Mouse (Mus musculus) ES-E14 (cell line): ENCODE data around the gene Mrpl44. TPM values are rescaled to one million over a fixed set of nuclear protein-coding genes. Genes with fewer than 3 reads are reported as not detected.

Source experiments
- DNase-seq: peaks from one replicate; pipeline ENCODE4 v3.0.0-alpha.2; 2013; ENCODE audit warnings: low read depth, low spot score
- H3K27ac ChIP-seq: 2 replicates; pipeline ENCODE4 v1.5.1; 2012; ENCODE audit warnings: low read depth, mild to moderate bottlenecking, low read length, moderate library complexity, mixed read lengths; ENCODE audit not compliant: poor library complexity, insufficient read depth, severe bottlenecking
- H3K36me3 ChIP-seq: 2 replicates; pipeline ENCODE4 v1.6.1; 2012; ENCODE audit warnings: mild to moderate bottlenecking, low read length, moderate library complexity, mixed read lengths; ENCODE audit not compliant: control insufficient read depth, poor library complexity, insufficient read depth, severe bottlenecking
- H3K4me1 ChIP-seq, 2 experiments: fragments of 150-350 bp in 1 of 2; sonication (generic) in 1 of 2; 2 replicates each; pipeline ENCODE4 v1.6.1; 2012; ENCODE audit warnings: low read length in 2 of 2, mild to moderate bottlenecking in 1 of 2, mixed read lengths in 1 of 2; ENCODE audit not compliant: control insufficient read depth in 2 of 2, insufficient read depth in 2 of 2, poor library complexity in 1 of 2
- H3K4me3 ChIP-seq, 2 experiments: fragments of 150-350 bp in 1 of 2; sonication (generic) in 1 of 2; 2 replicates each; pipeline ENCODE4 v1.5.1; 2012; ENCODE audit warnings: low read length in 2 of 2, low read depth in 1 of 2, mild to moderate bottlenecking in 1 of 2, mixed read lengths in 1 of 2; ENCODE audit not compliant: insufficient read depth in 1 of 2, poor library complexity in 1 of 2, severe bottlenecking in 1 of 2
- H3K9ac ChIP-seq: 2 replicates; pipeline ENCODE4 v1.6.1; 2012; ENCODE audit warnings: low read depth, mild to moderate bottlenecking, low read length, mixed read lengths; ENCODE audit not compliant: poor library complexity, insufficient read depth, severe bottlenecking
- H3K9me3 ChIP-seq: fragments of 150-350 bp; sonication (generic); 2 replicates; pipeline ENCODE4 v1.6.1; 2012; ENCODE audit warnings: low read depth, mild to moderate bottlenecking, low read length; ENCODE audit not compliant: control insufficient read depth, insufficient read depth
- CHD2 ChIP-seq: IDR thresholded peaks from 2 replicates; pipeline ENCODE4 v1.6.1; 2014; ENCODE audit warnings: mild to moderate bottlenecking, low read depth, low read length, inconsistent platforms
- HCFC1 ChIP-seq: IDR thresholded peaks from 2 replicates; pipeline ENCODE4 v1.6.1; 2012; ENCODE audit warnings: low read length, inconsistent platforms, borderline replicate concordance; ENCODE audit not compliant: insufficient read depth
- MAFK ChIP-seq: IDR thresholded peaks from 2 replicates; pipeline ENCODE4 v1.6.1; 2014; ENCODE audit warnings: mild to moderate bottlenecking, low read depth, low read length, inconsistent platforms; ENCODE audit not compliant: insufficient read depth
- ZC3H11A ChIP-seq: IDR thresholded peaks from 2 replicates; pipeline ENCODE4 v1.6.1; 2012; ENCODE audit warnings: low read depth, mild to moderate bottlenecking, inconsistent platforms, low read length, borderline replicate concordance
- ZNF384 ChIP-seq: IDR thresholded peaks from 2 replicates; pipeline ENCODE4 v1.6.1; 2012; ENCODE audit warnings: low read depth, low read length, inconsistent platforms
- in situ Hi-C, 2 experiments: fragments of 600-800 bp; cut with MboI; formaldehyde crosslinking; loops; one replicate each; pipeline ENCODE4 v1.15.1; 2025; ENCODE audit warnings: low sequenced_read_pairs in 2 of 2, inconsistent platforms in 1 of 2; ENCODE audit not compliant: unreplicated experiment in 2 of 2
- total RNA-seq: library from RNA; depleted of rRNA; stranded (reverse); fragments of 300-350 nt; gene quantifications from 2 replicates; pipeline ENCODE4 v1.2.3, GENCODE M21; 2012; rRNA removed

Mrpl44 gene
- total RNA-seq, result 30.6 and 43.1 TPM in 2 replicates

DNA sequence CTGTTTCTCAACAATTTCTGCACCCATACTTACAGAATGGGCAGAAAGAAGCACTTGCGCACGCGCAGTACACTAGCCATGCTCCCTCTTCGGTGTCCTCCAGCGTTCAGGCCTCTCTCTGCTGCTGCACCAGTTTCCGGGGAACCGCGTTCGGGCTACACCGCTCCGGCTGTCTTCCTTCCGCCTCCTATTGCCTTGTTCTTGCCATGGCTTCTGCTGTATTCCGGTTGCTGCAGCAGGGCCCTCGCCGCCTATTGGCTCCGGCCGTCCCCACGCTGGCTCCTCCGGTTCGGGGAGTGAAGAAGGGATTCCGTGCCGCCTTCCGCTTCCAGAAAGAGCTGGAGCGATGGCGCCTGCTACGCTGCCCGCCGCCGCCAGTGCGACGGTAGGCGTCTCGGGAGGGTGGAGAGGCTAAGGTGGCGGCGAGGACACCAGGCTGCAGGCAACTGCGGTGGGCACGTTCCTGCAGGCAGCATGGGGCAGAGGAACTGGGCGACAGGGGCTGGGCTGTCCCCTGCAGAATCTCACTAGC, at the start of gene Mrpl44, which contains the start of gene Wdfy1:
Gene Mrpl44, plus strand, starts transcription at position 92 of the 532 bp plus-strand sequence.
Gene Wdfy1, minus strand, starts transcription at position 217 of the 532 bp plus-strand sequence.
- H3K27ac ChIP-seq, result 0 out of 2 replicates have a peak within 1 kb of the TSS, but pooled peaks have one; percentile 1
- H3K4me1 ChIP-seq, result peaks cover 0 to 2% of the 10 kb centered on the region in 2 experiments; a peak in 1 of 4 replicates
- peaks cover 11% of the 10 kb centered on the region for H3K36me3 ChIP-seq
- no peaks in the 10 kb centered on the region for H3K9me3 ChIP-seq
- H3K9ac ChIP-seq, result peak within 1 kb of the TSS; percentile 98
- TF ChIP-seq HCFC1 (peak; percentile 92), CHD2 (0 out of 2 replicates have a peak, but pooled peaks have one; percentile 22), ZC3H11A (no peak)
- peak; percentile 89 for DNase-seq
- peak within 1 kb of the TSS; percentile 89 to 94 for H3K4me3 ChIP-seq
- in situ Hi-C loops, result no loop called here

DNA sequence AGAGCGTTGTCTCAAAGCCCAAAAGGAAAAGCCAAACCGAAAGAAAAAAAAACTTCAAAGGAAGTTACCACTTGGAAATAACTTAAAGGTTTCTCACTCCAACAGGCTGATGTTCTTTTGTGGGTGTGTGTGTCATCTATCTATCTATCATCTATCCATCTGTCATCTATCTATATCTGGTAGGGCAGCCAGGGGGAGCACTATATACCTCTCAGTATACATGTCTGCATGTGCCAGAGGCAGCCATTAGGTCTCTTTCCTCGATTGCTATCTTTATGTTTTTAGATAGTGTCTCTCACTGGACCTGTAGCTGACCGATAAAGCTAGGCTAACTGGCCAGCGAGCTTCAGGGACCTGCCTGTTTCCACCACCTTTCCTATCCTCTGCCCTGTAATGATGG, 41.0 kb upstream of the Mrpl44 start:
- H3K9ac ChIP-seq, result no peak overlapping the region
- TF ChIP-seq HCFC1 (no peak), ZC3H11A (no peak), ZNF384 (no peak), CHD2 (no peak), MAFK (no peak)
- H3K27ac ChIP-seq, result no peak overlapping the region
- no peaks in the 10 kb centered on the region for H3K4me1 ChIP-seq
- DNase-seq, result no peak
- H3K4me3 ChIP-seq, result no peak overlapping the region
- H3K9me3 ChIP-seq, result no peaks in the 10 kb centered on the region
- in situ Hi-C loops, result no loop called here
- peaks cover 8% of the 10 kb centered on the region for H3K36me3 ChIP-seq

DNA sequence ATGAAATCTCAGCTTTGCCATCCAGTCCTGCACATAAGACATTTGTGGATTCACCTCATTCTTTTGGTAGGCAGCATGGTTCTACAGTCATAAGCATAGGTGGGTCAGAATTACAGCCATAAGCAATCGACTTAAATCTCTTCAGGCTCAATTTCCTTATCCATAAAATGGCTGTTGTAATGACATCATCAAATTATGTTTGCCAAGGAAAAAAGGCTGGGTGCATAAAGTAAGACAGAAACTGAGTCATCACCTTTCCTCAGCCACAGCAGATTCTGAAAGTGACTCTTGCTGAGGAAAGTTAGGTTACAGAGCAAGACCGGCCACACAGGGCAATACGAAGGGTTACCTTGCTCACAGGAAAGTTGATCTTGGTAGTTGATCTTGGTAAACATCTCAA, 39.4 kb upstream of the Mrpl44 start:
- in situ Hi-C loops, result no loop called here

DNA sequence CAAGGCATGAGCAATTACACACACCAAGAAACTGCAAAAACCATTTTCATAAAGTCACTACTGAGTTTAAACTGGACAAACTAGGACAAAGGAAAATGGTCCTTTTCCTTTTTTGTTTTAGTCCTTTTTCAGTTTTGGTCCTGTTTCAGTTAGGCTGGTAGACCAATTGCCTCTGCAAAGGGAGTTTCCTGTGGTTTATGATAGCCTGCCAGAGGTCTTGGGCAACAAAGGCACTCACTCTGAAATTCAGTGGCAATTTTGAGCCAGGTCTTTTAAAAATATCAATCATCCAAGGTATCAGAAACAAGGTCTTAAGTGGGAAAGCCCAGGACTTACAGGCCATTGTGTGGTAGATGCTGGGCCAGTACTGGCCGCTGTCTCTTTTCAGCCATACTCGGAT, 36.1 kb upstream of the Mrpl44 start:
- in situ Hi-C loops, result no loop called here
- Histone ChIP-seq H3K9me3 (no peaks in the 10 kb centered on the region), H3K36me3 (peaks cover 8% of the 10 kb centered on the region), H3K9ac (no peak overlapping the region), H3K4me3 (no peak overlapping the region), H3K4me1 (no peaks in the 10 kb centered on the region), H3K27ac (no peak overlapping the region)
- DNase-seq, result no peak
- no peak for TF ChIP-seq ZC3H11A

More for the DNA sequence above, 39.4 kb upstream of the Mrpl44 start:
- Histone ChIP-seq H3K27ac (no peak overlapping the region), H3K4me1 (no peaks in the 10 kb centered on the region), H3K9me3 (no peaks in the 10 kb centered on the region), H3K9ac (no peak overlapping the region), H3K4me3 (no peak overlapping the region), H3K36me3 (peaks cover 8% of the 10 kb centered on the region)
- no peak for TF ChIP-seq HCFC1
- TF ChIP-seq CHD2, result no peak
- no peak for TF ChIP-seq ZNF384
- TF ChIP-seq MAFK, result no peak
- no peak for TF ChIP-seq ZC3H11A
- no peak for DNase-seq

DNA sequence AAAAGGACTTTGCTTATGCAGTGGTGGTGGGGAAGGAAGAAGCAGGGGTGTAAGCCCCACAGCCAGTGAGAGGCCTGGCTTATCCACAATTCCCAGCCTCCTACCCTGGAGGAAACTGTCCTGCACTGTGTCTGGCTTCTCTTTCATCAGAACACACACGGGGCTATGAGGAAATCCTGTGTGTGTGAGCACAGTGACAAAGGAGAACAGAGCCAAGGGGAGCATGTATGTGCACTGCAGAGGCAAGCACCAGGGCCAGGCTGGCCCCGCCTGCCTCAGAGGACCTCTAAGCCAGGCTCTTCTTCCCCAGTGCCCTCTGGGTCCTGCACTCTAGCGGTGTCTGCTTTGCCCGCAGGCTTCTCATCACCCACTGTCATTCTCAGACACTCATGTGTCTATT, 34.8 kb upstream of the Mrpl44 start:
- H3K4me3 ChIP-seq, result no peak overlapping the region
- DNase-seq, result no peak
- no peak for TF ChIP-seq ZC3H11A
- no peak for TF ChIP-seq MAFK
- TF ChIP-seq CHD2, result no peak
- TF ChIP-seq ZNF384, result no peak
- TF ChIP-seq HCFC1, result no peak
- H3K36me3 ChIP-seq, result peaks cover 8% of the 10 kb centered on the region
- H3K9me3 ChIP-seq, result no peaks in the 10 kb centered on the region
- H3K27ac ChIP-seq, result no peak overlapping the region
- in situ Hi-C loops, result no loop called here
- H3K9ac ChIP-seq, result no peak overlapping the region
- no peaks in the 10 kb centered on the region for H3K4me1 ChIP-seq
